Comparison of ENCODE assay signal across 24 mouse cellular contexts in the genomic region with DNA sequence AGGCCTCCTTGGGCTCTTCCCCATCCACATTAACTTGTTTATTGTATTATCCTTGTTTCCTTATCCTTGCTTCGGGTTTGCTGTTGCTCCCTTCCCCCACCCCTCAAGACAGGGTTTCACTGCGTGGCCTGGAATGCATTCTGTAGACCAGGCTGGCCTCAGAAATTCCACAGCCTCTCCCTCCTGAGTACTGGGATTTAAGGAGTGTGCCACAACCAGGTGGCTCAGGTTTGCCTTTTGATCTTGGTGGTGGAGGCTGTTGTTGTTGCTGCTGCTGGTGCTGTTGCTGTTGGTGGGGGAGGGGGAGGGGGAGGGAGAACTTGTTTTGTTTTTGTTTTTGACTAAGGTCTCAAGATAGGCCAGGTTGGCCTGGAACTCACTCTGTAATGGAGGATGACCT. TPM values are rescaled to one million over a fixed set of nuclear protein-coding genes. Genes with fewer than 3 reads are reported as not detected.
DNase-seq lines count a peak whose midpoint lies in the region; ATAC-seq lines count a peak whose summit lies in the region.
"Had no signal": no experiment of that assay in that cellular context is flagged by ENCODE, and none has a peak within 500 bp of the region (broad histone marks: within the 10 kb centered on the region; RNA-seq: fewer than 3 reads in every experiment).

No protein-coding gene starts in this region.

- 30% methylated on average over 2 of the region's 2 CpGs for WGBS in limb, embryonic 10.5 days

- no peak for ATAC-seq in CD4-positive, CD25-positive, alpha-beta regulatory T cell, adult 4 months
- ATAC-seq: forebrain, embryonic 16.5 days; inflammation-experienced regulatory T-cells, adult 6 months; intestine, postnatal 0 days; Patski had no signal

- no peaks in the 10 kb centered on the region for H3K36me3 ChIP-seq in limb, embryonic 10.5 days
- H3K36me3 ChIP-seq: embryonic facial prominence, embryonic 12.5 days; heart, embryonic 13.5 days; hindbrain, embryonic 15.5 days had no signal

- H3K9me3 ChIP-seq in limb, embryonic 10.5 days (replicated peaks): no peaks in the 10 kb centered on the region
- H3K9me3 ChIP-seq: embryonic facial prominence, embryonic 12.5 days; heart, embryonic 13.5 days; hindbrain, embryonic 15.5 days had no signal

- no peaks in the 10 kb centered on the region for H3K27me3 ChIP-seq in limb, embryonic 10.5 days (ENCODE audit: low read depth, poor library complexity, severe bottlenecking)
- H3K27me3 ChIP-seq: CH12.LX; embryonic facial prominence, embryonic 12.5 days; heart, embryonic 13.5 days; hindbrain, embryonic 15.5 days had no signal

- no peak overlapping the region for H3K27ac ChIP-seq in limb, embryonic 10.5 days
- H3K27ac ChIP-seq: embryonic facial prominence, embryonic 12.5 days; gastrocnemius, adult 2 months; heart, embryonic 13.5 days; hindbrain, embryonic 15.5 days had no signal

- H3K4me1 ChIP-seq in limb, embryonic 10.5 days: peaks cover 11% of the 10 kb centered on the region
- H3K4me1 ChIP-seq: embryonic facial prominence, embryonic 12.5 days had no signal

- H3K4me3 ChIP-seq in limb, embryonic 10.5 days: no peak overlapping the region
- H3K4me3 ChIP-seq: embryonic facial prominence, embryonic 12.5 days; gastrocnemius, adult 2 months; heart, embryonic 13.5 days; hindbrain, embryonic 15.5 days had no signal

- peak; percentile 3 for DNase-seq in CD4-positive, CD25-positive, alpha-beta regulatory T cell, adult 2 months (ENCODE audit: low read depth, low spot score)
- peak; percentile 96 for DNase-seq in R1 (ENCODE audit: low read depth, low spot score)
- peak; percentile 11 for DNase-seq in induced T-regulatory cell, adult 2 months (ENCODE audit: low read depth)
- DNase-seq in left cerebral cortex, adult 8-10 months (ENCODE audit: low spot score in 2 of 2): no peak
- DNase-seq in adrenal gland, postnatal 10 days: no peak
- DNase-seq in limb, embryonic 10.5 days (ENCODE audit: low spot score): no peak
- DNase-seq: adrenal gland, adult 8-10 months; B cell, adult 2 months; cerebellum, adult 11-12 months; cerebellum, adult 9-10 months; cerebellum, postnatal 25 days; gastrocnemius, adult 2 months; gastrocnemius, postnatal 36 days; heart, adult 11 months; heart, postnatal 36 days had no signal

RNA-seq across cellular contexts. Expression of a gene that starts 5.1 kb away (rescaled TPM):
- polyA plus RNA-seq in CD4-positive, CD25-positive, alpha-beta regulatory T cell, adult 4 months (2017; shearing (Covaris generic)): 10 to 100 TPM; 54.7 to 65.5 TPM
- total RNA-seq in left cerebral cortex, adult 8-10 months (2022): 10 to 100 TPM; 23.5 to 28.2 (median 25.4) TPM
- total RNA-seq in adrenal gland, postnatal 10 days (2021): 10 to 100 TPM; 25.2 to 30.3 TPM
- 42.2 and 45.2 TPM in 2 replicates for polyA plus RNA-seq in limb, embryonic 10.5 days (2016; fragmentation: Nextera tagmentation; extraction: Ambion mirVana)

Comparison
In these comparisons a context has a peak if more than half of its experiments do, and no peak if none do; other contexts are left out.
1. DNase-seq: peak in CD4-positive, CD25-positive, alpha-beta regulatory T cell, adult 2 months (single experiment), R1 (single experiment) and induced T-regulatory cell, adult 2 months (single experiment); none in left cerebral cortex, adult 8-10 months (0 of 2), adrenal gland, postnatal 10 days (single experiment) and limb, embryonic 10.5 days (single experiment).